Mouse (Mus musculus): ENCODE results near the gene Zscan12. TPM values are rescaled to one million over a fixed set of nuclear protein-coding genes. Genes with fewer than 3 reads are reported as not detected.

The Zscan12 gene
- polyA plus RNA-seq, 1 experiment from 2014 or later = 20.7 TPM

Small RNA genes within 50 kb of the gene (microRNA-seq; reads per million reads assigned to microRNA genes)
- 0.70 reads per million for gene Mir6942

Other genes with a start within 250 kb of the Zscan12 start
- not detected in 2 replicates for gene Olfr263, start 233.2 kb upstream of the Zscan12 start, polyA plus RNA-seq (2016; fragmentation: Nextera tagmentation; extraction: Ambion mirVana)
- not detected in 2 replicates for gene Olfr1368, start 217.0 kb upstream of the Zscan12 start, polyA plus RNA-seq (2016; fragmentation: Nextera tagmentation; extraction: Ambion mirVana)
- 132 and 140 TPM in 2 replicates for gene Trim27, start 183.4 kb upstream of the Zscan12 start, polyA plus RNA-seq (2016; fragmentation: Nextera tagmentation; extraction: Ambion mirVana)
- not detected in 2 replicates for gene Gpx5, start 70.1 kb upstream of the Zscan12 start, polyA plus RNA-seq (2016; fragmentation: Nextera tagmentation; extraction: Ambion mirVana)
- not detected in 2 replicates for gene Gpx6, start 50.7 kb upstream of the Zscan12 start, polyA plus RNA-seq (2016; fragmentation: Nextera tagmentation; extraction: Ambion mirVana)
- not detected in 2 replicates for gene Olfr1367, start 15.9 kb upstream of the Zscan12 start, polyA plus RNA-seq (2016; fragmentation: Nextera tagmentation; extraction: Ambion mirVana)
- 99.0 and 100 TPM in 2 replicates for gene Zkscan3, start 39.9 kb downstream of the Zscan12 start, polyA plus RNA-seq (2016; fragmentation: Nextera tagmentation; extraction: Ambion mirVana)
- 5.1 and 6.8 TPM in 2 replicates for gene Pgbd1, start 78.2 kb downstream of the Zscan12 start, polyA plus RNA-seq (2016; fragmentation: Nextera tagmentation; extraction: Ambion mirVana)
- gene Zscan26, start 90.9 kb downstream of the Zscan12 start, polyA plus RNA-seq (2016; fragmentation: Nextera tagmentation; extraction: Ambion mirVana) = 24.4 and 24.6 TPM in 2 replicates
- gene Nkapl, start 105.7 kb downstream of the Zscan12 start, polyA plus RNA-seq (2016; fragmentation: Nextera tagmentation; extraction: Ambion mirVana) = 2.5 and 2.9 TPM in 2 replicates
- 6.8 and 7.4 TPM in 2 replicates for gene Zkscan4, start 116.1 kb downstream of the Zscan12 start, polyA plus RNA-seq (2016; fragmentation: Nextera tagmentation; extraction: Ambion mirVana)
- gene Gm10065, start 116.6 kb downstream of the Zscan12 start, polyA plus RNA-seq (2016; fragmentation: Nextera tagmentation; extraction: Ambion mirVana) = not detected in 2 replicates
- gene AK157302, start 132.4 kb downstream of the Zscan12 start, polyA plus RNA-seq (2016; fragmentation: Nextera tagmentation; extraction: Ambion mirVana) = 0.30 and 0.47 TPM in 2 replicates
- gene Gm11273, start 138.6 kb downstream of the Zscan12 start, polyA plus RNA-seq (2016; fragmentation: Nextera tagmentation; extraction: Ambion mirVana) = 3.2 and 4.4 TPM in 2 replicates
- 8.9 and 9.2 TPM in 2 replicates for gene Zkscan8, start 168.3 kb downstream of the Zscan12 start, polyA plus RNA-seq (2016; fragmentation: Nextera tagmentation; extraction: Ambion mirVana)
- 0.21 and 0.22 TPM in 2 replicates for gene Olfr1366, start 180.0 kb downstream of the Zscan12 start, polyA plus RNA-seq (2016; fragmentation: Nextera tagmentation; extraction: Ambion mirVana)
- not detected in 2 replicates for gene Olfr1535, start 197.1 kb downstream of the Zscan12 start, polyA plus RNA-seq (2016; fragmentation: Nextera tagmentation; extraction: Ambion mirVana)
- not detected in 2 replicates for gene Olfr1364, start 218.9 kb downstream of the Zscan12 start, polyA plus RNA-seq (2016; fragmentation: Nextera tagmentation; extraction: Ambion mirVana)